Mouse (Mus musculus) hindbrain, embryonic 13.5 days (tissue): Measurements from ENCODE around the gene Cldn6. TPM values are rescaled to one million over a fixed set of nuclear protein-coding genes. Genes with fewer than 3 reads are reported as not detected.
A peak's percentile ranks its signal among the peaks of the same experiment; 100 is the strongest.

Experiments
- ATAC-seq: fragments of 200-750 bp; cut with Nextera tagmentation; 2 replicates; pipeline ENCODE4 v1.8.0; 2017; ENCODE audit warnings: moderate TSS enrichment; ENCODE audit not compliant: low FRiP score
- H3K27ac ChIP-seq: fragments of 300-500 bp; sonication (generic); 2 replicates; pipeline ENCODE4 v1.5.1; 2015; ENCODE audit warnings: inconsistent platforms, mild to moderate bottlenecking, moderate library complexity
- H3K27me3 ChIP-seq: fragments of 300-500 bp; sonication (generic); 2 replicates; pipeline ENCODE4 v1.6.1; 2015; ENCODE audit warnings: mild to moderate bottlenecking, inconsistent platforms
- H3K36me3 ChIP-seq: fragments of 300-500 bp; sonication (generic); 2 replicates; pipeline ENCODE4 v1.6.1; 2015; ENCODE audit warnings: mild to moderate bottlenecking, inconsistent platforms
- H3K4me1 ChIP-seq: fragments of 300-500 bp; sonication (generic); replicated peaks from 2 replicates; pipeline ENCODE4 v1.6.1; 2015; ENCODE audit warnings: inconsistent platforms
- H3K4me2 ChIP-seq: fragments of 300-500 bp; sonication (generic); 2 replicates; pipeline ENCODE4 v1.6.1; 2015; ENCODE audit warnings: inconsistent platforms, mild to moderate bottlenecking, moderate library complexity
- H3K4me3 ChIP-seq: fragments of 300-500 bp; sonication (generic); 2 replicates; pipeline ENCODE4 v1.5.1; 2015; ENCODE audit warnings: mild to moderate bottlenecking, inconsistent platforms
- H3K9ac ChIP-seq: fragments of 300-500 bp; sonication (generic); 2 replicates; pipeline ENCODE4 v1.6.1; 2015; ENCODE audit warnings: mild to moderate bottlenecking, inconsistent platforms
- H3K9me3 ChIP-seq: fragments of 300-500 bp; sonication (generic); 2 replicates; pipeline ENCODE4 v1.6.1; 2016; ENCODE audit warnings: inconsistent platforms
- WGBS: fragments of 180-500 bp; shearing (Covaris S2); methylation state at CpG from one replicate; pipeline ENCODE4 v1.1.7; 2015; 5-methylcytosine and 5-hydroxymethylcytosine counted together
- polyA plus RNA-seq: library from polyadenylated mRNA; unstranded; fragments of >200 nt; fragmentation: Nextera tagmentation; extraction: Ambion mirVana; gene quantifications from 2 replicates; pipeline ENCODE4 v1.2.1, GENCODE M21; 2015

Gene Cldn6
- polyA plus RNA-seq, 1 experiment from 2014 or later, result 0.61 TPM

GRCm38 (mm10) chr17:23660876-23661200, 18.2 kb upstream of the Cldn6 start:
- no peak overlapping the region for H3K4me2 ChIP-seq
- 0 out of 2 replicates have a peak overlapping the region, but pooled peaks have one; percentile 5 for H3K4me3 ChIP-seq
- ATAC-seq, result no peak
- H3K9ac ChIP-seq, result no peak overlapping the region
- H3K9me3 ChIP-seq, result no peaks in the 10 kb centered on the region
- H3K4me1 ChIP-seq, result peaks cover 8% of the 10 kb centered on the region; the same call in 1 of the 2 replicates
- peaks cover 61% of the 10 kb centered on the region for H3K27me3 ChIP-seq
- WGBS, result 6% methylated on average over 14 of the region's 14 CpGs
- no peak overlapping the region for H3K27ac ChIP-seq
- H3K36me3 ChIP-seq, result peaks cover under 1% of the 10 kb centered on the region; the same call in 1 of the 2 replicates

DNA sequence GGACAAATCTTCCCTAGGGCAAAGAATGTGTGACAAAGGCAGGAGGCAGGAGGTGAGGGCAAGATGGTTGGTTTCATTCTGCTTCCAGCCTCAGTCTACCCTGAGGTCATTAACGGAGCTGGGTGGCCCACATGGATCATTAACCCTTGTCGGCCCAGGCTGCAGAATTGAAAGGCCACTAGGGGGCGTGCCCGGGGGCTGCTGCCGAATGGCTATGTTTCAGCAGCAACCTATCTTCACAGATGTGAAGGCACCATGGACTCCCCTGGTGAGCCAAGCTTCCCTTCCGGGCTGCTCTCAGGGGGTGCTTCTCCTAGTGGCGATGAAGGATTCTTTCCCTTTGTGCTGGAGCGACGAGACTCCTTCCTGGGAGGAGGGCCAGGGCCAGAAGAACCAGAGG, 17.5 kb upstream of the Cldn6 start:
- no peak overlapping the region for H3K4me2 ChIP-seq
- no peak overlapping the region for H3K9ac ChIP-seq
- no peak overlapping the region for H3K4me3 ChIP-seq
- no peak for ATAC-seq
- no peak overlapping the region for H3K27ac ChIP-seq
- H3K4me1 ChIP-seq, result peaks cover 8% of the 10 kb centered on the region; the same call in 1 of the 2 replicates
- peaks cover 7% of the 10 kb centered on the region for H3K36me3 ChIP-seq
- WGBS, result 3% methylated on average over 9 of the region's 9 CpGs
- peaks cover 61% of the 10 kb centered on the region for H3K27me3 ChIP-seq
- no peaks in the 10 kb centered on the region for H3K9me3 ChIP-seq

- Histone ChIP-seq H3K4me2 (no peak overlapping the region), H3K4me3 (no peak overlapping the region), H3K9ac (no peak overlapping the region), H3K4me1 (peaks cover 8% of the 10 kb centered on the region; the same call in 1 of the 2 replicates), H3K27ac (no peak overlapping the region), H3K27me3 (peaks cover 42% of the 10 kb centered on the region), H3K9me3 (no peaks in the 10 kb centered on the region), H3K36me3 (peaks cover 38% of the 10 kb centered on the region)
- peak; percentile 39; the same call in 1 of the 2 replicates for ATAC-seq
- WGBS, result 14% methylated on average over 5 of the region's 5 CpGs
Measured at GRCm38 (mm10) chr17:23664556-23665021, 14.5 kb upstream of the Cldn6 start.

GRCm38 (mm10) chr17:23665511-23665910, 13.5 kb upstream of the Cldn6 start:
- Histone ChIP-seq H3K4me1 (peaks cover 4% of the 10 kb centered on the region; the same call in 1 of the 2 replicates), H3K9me3 (no peaks in the 10 kb centered on the region), H3K36me3 (peaks cover 47% of the 10 kb centered on the region), H3K9ac (no peak overlapping the region), H3K27ac (no peak overlapping the region), H3K4me3 (no peak overlapping the region), H3K27me3 (peaks cover 33% of the 10 kb centered on the region), H3K4me2 (no peak overlapping the region)
- WGBS, result 81% methylated on average over 14 of the region's 14 CpGs
- ATAC-seq, result no peak

DNA sequence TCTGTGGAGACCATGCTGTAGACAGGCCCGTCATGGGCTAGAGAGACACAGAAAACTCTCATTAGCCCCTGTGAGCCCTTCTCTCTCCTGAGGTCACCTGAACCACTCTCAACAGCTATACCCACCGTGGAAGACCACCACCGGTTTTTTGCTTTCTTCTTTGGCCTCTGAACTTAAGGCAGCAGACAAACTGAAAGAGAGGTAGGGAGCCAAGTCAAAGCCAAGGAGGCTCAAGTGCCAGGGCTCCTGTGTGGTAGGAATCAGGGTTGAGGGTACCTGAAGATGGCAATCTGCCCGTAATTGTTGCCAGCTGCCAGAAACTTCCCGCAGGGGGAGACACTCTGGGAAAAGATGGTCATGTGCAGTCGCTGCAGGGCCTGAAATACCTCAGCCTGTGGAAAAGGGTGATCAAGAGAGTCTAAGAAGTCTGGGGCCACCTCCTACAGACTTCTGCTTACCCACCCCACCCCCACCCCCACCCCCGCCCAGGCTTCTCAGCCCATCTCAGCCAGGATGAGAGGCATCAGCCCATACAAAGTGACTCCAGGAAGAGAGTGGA, 8.5 kb upstream of the Cldn6 start:
- peaks cover 12% of the 10 kb centered on the region for H3K27me3 ChIP-seq
- ATAC-seq, result no peak
- peaks cover 27% of the 10 kb centered on the region for H3K4me1 ChIP-seq
- 92% methylated on average over 7 of the region's 7 CpGs for WGBS
- no peak overlapping the region for H3K9ac ChIP-seq
- H3K9me3 ChIP-seq, result no peaks in the 10 kb centered on the region
- H3K4me2 ChIP-seq, result no peak overlapping the region
- H3K36me3 ChIP-seq, result peaks cover 49% of the 10 kb centered on the region
- H3K27ac ChIP-seq, result no peak overlapping the region
- H3K4me3 ChIP-seq, result no peak overlapping the region

GRCm38 (mm10) chr17:23671519-23671918, 7.5 kb upstream of the Cldn6 start:
- H3K4me2 ChIP-seq, result no peak overlapping the region
- peaks cover 21% of the 10 kb centered on the region for H3K27me3 ChIP-seq
- no peak overlapping the region for H3K27ac ChIP-seq
- 96% methylated on average over 3 of the region's 3 CpGs for WGBS
- no peak overlapping the region for H3K4me3 ChIP-seq
- ATAC-seq, result no peak
- H3K9ac ChIP-seq, result no peak overlapping the region
- H3K4me1 ChIP-seq, result peaks cover 37% of the 10 kb centered on the region
- no peaks in the 10 kb centered on the region for H3K9me3 ChIP-seq
- peaks cover 42% of the 10 kb centered on the region for H3K36me3 ChIP-seq

DNA sequence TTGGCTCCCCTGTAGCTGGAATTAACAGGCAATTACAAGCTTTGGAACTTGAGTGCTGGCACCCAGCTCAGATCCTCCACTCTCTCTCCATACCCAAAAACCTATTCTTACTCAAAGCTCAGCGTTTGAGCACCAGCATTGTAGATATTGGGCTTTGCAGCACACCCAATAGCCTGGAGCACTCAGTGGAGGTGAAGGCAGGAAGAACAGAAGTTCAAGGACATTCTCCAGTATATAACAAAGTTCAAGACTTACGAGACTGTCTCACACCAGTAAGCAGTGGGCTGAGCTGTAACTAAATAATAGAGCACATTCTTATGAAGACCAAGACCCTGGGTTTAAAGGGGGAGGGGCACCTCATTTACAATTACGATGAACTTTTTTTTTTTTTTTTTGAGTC, 6.3 kb upstream of the Cldn6 start:
- 71% methylated on average over 3 of the region's 3 CpGs for WGBS
- Histone ChIP-seq H3K36me3 (peaks cover 30% of the 10 kb centered on the region), H3K4me3 (peak overlapping the region; percentile 58), H3K9ac (peak overlapping the region; percentile 79; the same call in 1 of the 2 replicates), H3K27ac (no peak overlapping the region), H3K27me3 (peaks cover 32% of the 10 kb centered on the region), H3K9me3 (no peaks in the 10 kb centered on the region), H3K4me2 (peak overlapping the region; percentile 74), H3K4me1 (peaks cover 48% of the 10 kb centered on the region)
- 0 out of 2 replicates have a peak, but pooled peaks have one; percentile 0 for ATAC-seq

GRCm38 (mm10) chr17:23673424-23674073, 5.5 kb upstream of the Cldn6 start, which contains the start of the genes Hcfc1r1 and Thoc6:
Gene Hcfc1r1, plus strand, starts transcription at chr17:23673596.
Gene Thoc6, minus strand, starts transcription at chr17:23673882.
- WGBS, result under 1% methylated on average over 45 of the region's 45 CpGs
- Histone ChIP-seq H3K9ac (peak within 1 kb of the TSS; percentile 79), H3K4me1 (peaks cover 48% of the 10 kb centered on the region), H3K36me3 (peaks cover 22% of the 10 kb centered on the region), H3K27ac (peak within 1 kb of the TSS; percentile 90), H3K4me3 (peak within 1 kb of the TSS; percentile 58), H3K4me2 (peak within 1 kb of the TSS; percentile 74), H3K9me3 (no peaks in the 10 kb centered on the region), H3K27me3 (peaks cover 40% of the 10 kb centered on the region)
- ATAC-seq, result peak; percentile 95

GRCm38 (mm10) chr17:23674271-23674952, 4.6 kb upstream of the Cldn6 start:
- Histone ChIP-seq H3K9me3 (no peaks in the 10 kb centered on the region), H3K27ac (peak overlapping the region; percentile 90), H3K4me1 (peaks cover 52% of the 10 kb centered on the region), H3K4me2 (peak overlapping the region; percentile 74), H3K36me3 (peaks cover 13% of the 10 kb centered on the region), H3K27me3 (peaks cover 49% of the 10 kb centered on the region), H3K9ac (peak overlapping the region; percentile 79), H3K4me3 (peak overlapping the region; percentile 58)
- ATAC-seq, result no peak
- 46% methylated on average over 9 of the region's 9 CpGs for WGBS

DNA sequence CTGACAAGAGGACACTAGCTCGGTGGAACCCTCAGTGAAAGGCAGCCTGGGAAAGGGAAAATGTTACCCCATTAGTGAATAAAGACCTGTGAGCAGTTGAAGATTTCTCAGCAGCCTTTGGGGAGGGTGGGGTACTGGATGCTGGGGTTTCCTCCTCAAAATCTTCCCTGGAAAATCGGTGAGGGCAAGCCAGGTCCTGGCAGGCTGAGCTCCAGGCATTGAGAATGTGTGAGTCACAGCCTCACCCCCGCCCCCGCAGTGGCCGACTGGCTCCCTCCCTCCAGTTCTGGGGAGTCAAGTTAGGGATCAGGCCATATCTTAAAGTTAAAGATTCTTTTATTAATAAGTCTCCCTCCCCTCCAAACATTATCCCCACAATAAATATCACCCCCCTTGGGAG, 3.9 kb upstream of the Cldn6 start:
- peaks cover 6% of the 10 kb centered on the region for H3K36me3 ChIP-seq
- H3K9me3 ChIP-seq, result no peaks in the 10 kb centered on the region
- H3K9ac ChIP-seq, result peak overlapping the region; percentile 79; the same call in 1 of the 2 replicates
- H3K27me3 ChIP-seq, result peaks cover 56% of the 10 kb centered on the region
- no peak overlapping the region for H3K27ac ChIP-seq
- peak overlapping the region; percentile 74 for H3K4me2 ChIP-seq
- no peak for ATAC-seq
- WGBS, result 50% methylated on average over 5 of the region's 5 CpGs
- H3K4me3 ChIP-seq, result peak overlapping the region; percentile 58; the same call in 1 of the 2 replicates
- H3K4me1 ChIP-seq, result peaks cover 55% of the 10 kb centered on the region

GRCm38 (mm10) chr17:23675564-23676281, 3.3 kb upstream of the Cldn6 start:
- WGBS, result 12% methylated on average over 15 of the region's 15 CpGs
- Histone ChIP-seq H3K36me3 (no peaks in the 10 kb centered on the region), H3K9ac (peak overlapping the region; percentile 65; the same call in 1 of the 2 replicates), H3K9me3 (no peaks in the 10 kb centered on the region), H3K27ac (no peak overlapping the region), H3K4me1 (peaks cover 55% of the 10 kb centered on the region), H3K4me3 (peak overlapping the region; percentile 47), H3K4me2 (peak overlapping the region; percentile 84), H3K27me3 (peaks cover 62% of the 10 kb centered on the region)
- no peak for ATAC-seq
